Mouse (Mus musculus): ENCODE results near the gene Cfp.

The Cfp gene

GRCm38 (mm10) chrX:20931364-20931763 lies at the start of gene Cfp:
TSS of gene Cfp (minus strand) at chrX:20931555.
- peak; percentile 23 for DNase-seq (ENCODE audit: low read depth, low spot score)

DNA sequence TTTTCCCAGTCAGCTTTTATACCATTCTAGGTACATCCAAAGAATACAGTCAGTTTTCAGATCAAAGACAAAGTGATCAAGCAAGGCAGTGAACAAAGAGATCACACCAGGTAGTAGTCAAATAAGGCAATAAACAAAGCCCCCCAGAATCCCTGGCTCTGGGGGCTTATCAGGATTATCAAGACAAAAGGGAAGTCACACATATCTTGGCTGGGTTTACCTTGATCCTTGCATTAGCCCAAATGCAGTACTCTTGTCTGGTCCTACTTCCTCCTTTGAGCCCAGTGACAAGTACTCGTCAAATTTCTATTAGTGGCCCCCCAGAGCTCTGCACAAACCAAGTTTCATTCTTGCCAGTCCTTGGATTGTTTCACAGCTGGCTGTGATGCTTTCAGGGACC lies 49.5 kb upstream of the Cfp start:
- no peak for DNase-seq (ENCODE audit: low read depth, low spot score)

DNA sequence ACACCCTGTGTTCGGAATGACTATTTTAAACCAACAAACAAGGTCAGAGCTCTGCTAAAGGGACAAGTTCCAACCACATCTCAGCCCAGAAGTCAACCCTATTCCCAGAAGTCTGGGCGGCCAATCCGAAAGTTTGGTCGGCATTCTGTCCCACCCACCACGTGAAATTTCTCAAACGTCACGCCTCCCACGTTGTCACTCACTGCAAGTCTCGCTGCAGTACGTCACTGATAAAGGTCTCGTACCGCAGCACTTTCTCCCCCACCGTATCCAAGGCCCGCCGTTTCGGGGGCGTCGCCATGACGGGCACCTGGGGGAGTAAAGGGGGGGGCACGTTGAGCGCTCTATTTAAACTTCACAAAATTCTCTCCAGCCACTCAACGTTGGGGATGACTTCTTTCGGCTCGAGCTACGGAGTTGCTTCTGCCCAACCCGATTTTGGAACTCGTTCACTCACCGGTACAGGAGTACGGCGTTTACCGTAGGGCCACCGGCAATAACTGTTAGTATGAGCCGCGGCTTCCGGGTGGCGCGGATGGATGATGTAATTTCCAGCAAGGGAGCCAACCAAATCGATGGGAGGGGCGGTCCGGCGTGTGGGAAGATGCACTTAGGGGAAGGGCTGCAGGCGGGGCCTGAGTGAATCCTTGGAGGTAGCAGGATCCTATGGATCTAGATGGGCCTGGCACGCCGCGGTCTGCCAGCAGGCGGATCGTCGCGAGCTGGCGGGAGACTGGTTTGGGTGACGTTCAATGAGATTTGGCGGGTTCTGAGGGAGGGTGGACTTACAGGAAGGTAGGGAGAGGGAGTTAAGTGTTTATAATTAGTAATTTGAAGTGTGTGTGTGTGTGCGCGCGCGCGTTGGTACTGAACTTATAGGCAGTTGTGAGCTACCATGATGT lies 30.4 kb upstream of the Cfp start, which contains the start of gene Uxt:
TSS of gene Uxt (minus strand) at position 541 of the 902 bp plus-strand sequence.
- peak; percentile 97 for DNase-seq (ENCODE audit: low read depth, low spot score)

- DNase-seq (ENCODE audit: low read depth, low spot score) = peak; percentile 96
Measured at GRCm38 (mm10) chrX:20950191-20950880, 19.0 kb upstream of the Cfp start, which contains the start of gene Elk1. TSS of gene Elk1 (minus strand) at chrX:20950608.

DNA sequence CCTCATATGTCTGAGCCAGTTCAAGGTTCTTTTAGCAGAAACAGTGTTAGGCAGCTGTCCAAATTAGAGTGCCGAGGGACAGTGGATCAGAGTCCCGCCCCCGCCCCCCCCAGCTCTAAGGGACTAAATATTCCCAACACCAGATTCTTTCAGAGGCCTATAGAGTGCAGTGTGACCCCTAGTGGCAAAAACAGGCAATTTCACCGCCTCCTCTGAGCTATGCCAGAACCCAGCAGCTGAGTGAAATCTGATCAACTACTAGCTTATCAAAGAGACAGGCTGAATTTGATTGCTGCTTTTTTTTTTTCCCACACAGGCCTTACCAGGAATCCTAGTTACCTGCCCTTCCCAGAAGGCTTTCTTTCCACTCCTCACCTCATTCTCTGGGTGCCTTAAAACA lies 14.7 kb upstream of the Cfp start:
- DNase-seq (ENCODE audit: low read depth, low spot score) = peak; percentile 42

DNA sequence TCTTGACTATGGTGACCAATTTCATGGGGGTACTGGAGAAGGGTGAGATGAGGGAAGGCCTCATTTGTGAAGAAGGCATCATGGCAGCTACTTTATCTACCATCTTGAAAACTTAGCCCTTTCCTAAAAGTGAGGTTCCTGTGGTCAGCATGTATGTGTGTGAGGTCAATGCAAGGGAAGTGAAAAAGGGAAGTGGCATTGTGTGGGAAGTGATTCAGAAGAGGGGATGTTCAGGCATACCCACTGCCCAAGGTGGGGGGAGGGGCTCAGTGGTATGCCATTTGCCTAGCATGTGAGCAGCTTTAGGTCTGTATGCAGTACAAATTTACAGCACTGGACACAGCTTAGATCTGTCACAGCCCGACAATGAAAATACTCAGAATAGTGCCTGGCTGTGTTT lies 608 bp upstream of the Cfp start:
- DNase-seq (ENCODE audit: low read depth, low spot score) = no peak

- no peak for DNase-seq (ENCODE audit: low read depth, low spot score)
Measured at GRCm38 (mm10) chrX:20929859-20930258, 1.5 kb downstream of the Cfp start.

- DNase-seq (ENCODE audit: low read depth, low spot score) = no peak
Measured at GRCm38 (mm10) chrX:20924976-20925375, 6.4 kb downstream of the Cfp start.

DNA sequence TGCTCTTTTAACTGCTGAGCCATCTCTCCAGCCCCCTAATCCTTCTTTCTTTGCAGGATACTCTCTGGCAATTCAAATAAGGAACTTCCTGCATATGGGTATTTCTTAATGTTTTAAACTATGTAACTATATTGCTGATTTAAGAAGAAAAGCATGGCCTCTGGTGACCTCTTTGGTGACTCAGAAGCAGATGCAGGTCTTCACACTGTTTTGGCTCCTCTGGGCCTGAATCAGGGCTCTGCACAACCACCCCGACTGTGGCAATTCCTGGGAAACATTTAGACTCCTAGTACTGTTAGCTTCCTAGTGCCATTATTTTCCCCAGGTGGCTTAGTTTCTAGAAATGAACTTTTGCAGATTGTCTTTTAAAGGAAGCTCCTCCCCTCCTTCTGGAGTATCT lies 7.8 kb downstream of the Cfp start:
- DNase-seq (ENCODE audit: low read depth, low spot score) = no peak

DNA sequence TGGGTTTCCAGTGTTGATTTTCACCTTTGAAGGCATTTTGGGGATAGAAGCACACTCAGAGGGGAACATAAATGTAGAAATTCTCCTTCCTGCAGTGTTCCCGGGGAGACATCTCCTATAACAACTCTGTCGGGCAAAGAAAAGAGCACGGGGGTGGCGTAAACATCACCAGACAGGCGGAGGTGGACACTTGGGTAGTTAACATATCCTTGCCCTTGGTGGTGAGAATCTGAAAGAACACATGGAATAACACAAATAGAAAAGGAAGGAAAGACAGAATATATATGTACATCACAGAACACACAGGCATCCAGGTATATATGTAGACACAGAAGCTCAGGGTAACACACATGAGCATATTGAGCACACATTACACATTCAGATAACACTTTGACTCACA lies 10.0 kb downstream of the Cfp start:
- no peak for DNase-seq (ENCODE audit: low read depth, low spot score)

- peak; percentile 96 for DNase-seq (ENCODE audit: low read depth, low spot score)
Measured at GRCm38 (mm10) chrX:20920844-20921364, 10.5 kb downstream of the Cfp start, which contains the start of gene Syn1. TSS of gene Syn1 (minus strand) at chrX:20921004.

DNA sequence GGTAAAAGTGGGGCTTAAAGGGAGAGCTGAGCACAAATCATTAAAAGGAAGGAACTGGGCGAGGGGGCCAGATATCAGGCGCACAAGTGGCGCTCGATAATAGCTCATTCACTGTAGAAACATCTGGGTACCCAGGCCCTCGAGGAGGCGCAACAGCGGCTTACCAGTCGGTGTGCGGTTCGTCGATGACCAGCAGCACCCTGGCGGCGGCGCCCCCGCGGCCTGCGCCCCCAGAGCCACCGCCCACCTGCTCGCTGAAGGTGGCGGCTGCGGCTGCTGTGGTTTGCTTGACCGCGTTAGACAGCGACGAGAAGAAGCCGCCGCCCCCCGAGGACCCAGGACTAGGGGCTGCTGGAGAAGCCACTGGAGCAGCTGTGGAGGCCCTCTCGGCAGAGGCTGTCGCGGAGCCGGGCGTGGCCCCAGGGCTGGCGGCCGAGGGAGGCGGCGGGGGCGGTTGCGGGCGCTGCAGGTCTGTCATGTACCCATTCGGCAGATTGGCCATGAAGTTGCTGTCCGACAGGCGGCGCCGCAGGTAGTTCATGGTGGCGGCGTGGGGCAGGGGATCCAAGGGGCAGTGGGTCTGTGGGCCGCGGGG lies 11.0 kb downstream of the Cfp start:
- no peak for DNase-seq (ENCODE audit: low read depth, low spot score)

DNA sequence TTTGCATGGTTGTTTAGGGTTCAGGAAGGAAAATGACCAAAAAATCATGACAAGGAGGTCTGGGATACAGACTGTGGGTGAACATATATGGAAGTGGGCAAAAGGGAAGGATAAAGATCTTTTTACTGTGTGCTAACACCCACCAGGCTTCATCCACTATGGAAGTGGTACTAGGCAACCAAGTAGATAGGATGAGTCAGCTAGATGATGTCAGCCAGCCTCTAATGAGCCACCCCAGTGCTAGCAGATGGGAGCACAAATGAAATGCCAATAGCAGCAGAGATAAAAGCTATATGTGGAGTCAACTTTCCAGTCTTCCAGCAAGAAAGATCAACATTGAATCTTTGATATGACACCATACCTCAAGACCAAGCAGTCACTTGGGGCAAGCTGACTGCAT lies 16.3 kb downstream of the Cfp start:
- no peak for DNase-seq (ENCODE audit: low read depth, low spot score)

GRCm38 (mm10) chrX:20913726-20914125 lies 17.6 kb downstream of the Cfp start:
- no peak for DNase-seq (ENCODE audit: low read depth, low spot score)

GRCm38 (mm10) chrX:20910074-20910473 lies 21.3 kb downstream of the Cfp start:
- peak; percentile 79 for DNase-seq (ENCODE audit: low read depth, low spot score)
